Mouse (Mus musculus) CH12.LX (cell line): ENCODE results near the gene Them7. TPM values are rescaled to one million over a fixed set of nuclear protein-coding genes. Genes with fewer than 3 reads are reported as not detected.

Experiments used
- DNase-seq: peaks from one replicate; pipeline ENCODE4 v3.0.0-alpha.2; 2013; ENCODE audit errors: extremely low read depth
- H3K27ac ChIP-seq: 2 replicates; pipeline ENCODE4 v1.5.1; 2012; ENCODE audit warnings: low read depth, mild to moderate bottlenecking, control low read depth, moderate library complexity; ENCODE audit not compliant: insufficient read depth
- H3K27me3 ChIP-seq: replicated peaks from 2 replicates; pipeline ENCODE3; 2012; ENCODE audit warnings: inconsistent platforms
- H3K36me3 ChIP-seq, 2 experiments: replicated peaks in 1 of 2; 2 replicates each; pipeline versions ENCODE3 to v1.6.1; 2012; ENCODE audit warnings: inconsistent platforms in 1 of 2, low read length in 1 of 2, mild to moderate bottlenecking in 1 of 2, mixed read lengths in 1 of 2, moderate library complexity in 1 of 2; ENCODE audit not compliant: control insufficient read depth in 1 of 2, insufficient read depth in 1 of 2
- H3K4me1 ChIP-seq, 2 experiments: 2 replicates each; pipeline ENCODE4 v1.6.1; 2012; ENCODE audit warnings: inconsistent platforms in 1 of 2, moderate library complexity in 1 of 2; ENCODE audit not compliant: insufficient read depth in 2 of 2, control insufficient read depth in 1 of 2
- H3K4me2 ChIP-seq: 2 replicates; pipeline ENCODE4 v1.6.1; 2012; ENCODE audit warnings: low read depth, mild to moderate bottlenecking, control low read depth; ENCODE audit not compliant: poor library complexity, insufficient read depth, severe bottlenecking
- H3K4me3 ChIP-seq, 3 experiments: fragments of 150-350 bp in 1 of 3; sonication (generic) in 1 of 3; replicated peaks in 1 of 3; 2 replicates each; pipeline versions ENCODE3 to v1.5.1; 2011 to 2012; ENCODE audit warnings: low read depth in 2 of 3, low read length in 2 of 3, mild to moderate bottlenecking in 2 of 3, moderate library complexity in 2 of 3, control low read depth in 1 of 3, improper control_type of control experiment in 1 of 3, inconsistent platforms in 1 of 3, mixed read lengths in 1 of 3; ENCODE audit not compliant: poor library complexity in 1 of 3
- H3K79me2 ChIP-seq: replicated peaks from 2 replicates; pipeline ENCODE4 v1.6.1; 2012; ENCODE audit warnings: mild to moderate bottlenecking, moderate library complexity; ENCODE audit not compliant: control insufficient read depth, poor library complexity, insufficient read depth, severe bottlenecking; ENCODE audit errors: extremely low read depth
- H3K9ac ChIP-seq: 2 replicates; pipeline ENCODE4 v1.6.1; 2012; ENCODE audit warnings: low read depth, mild to moderate bottlenecking, control low read depth, moderate library complexity; ENCODE audit not compliant: insufficient read depth
- H3K9me3 ChIP-seq: replicated peaks from 2 replicates; pipeline ENCODE3; 2012; ENCODE audit warnings: low read length, inconsistent platforms, mixed read lengths
- ETS1 ChIP-seq: conservative IDR thresholded peaks from 2 replicates; pipeline ENCODE4 v1.6.1; 2012; ENCODE audit warnings: low read depth, mild to moderate bottlenecking, inconsistent platforms, low read length, improper control_type of control experiment, moderate library complexity
- HCFC1 ChIP-seq: IDR thresholded peaks from 2 replicates; pipeline ENCODE4 v1.6.1; 2012; ENCODE audit warnings: low read depth, mild to moderate bottlenecking, inconsistent platforms, low read length, improper control_type of control experiment
- IRF4 ChIP-seq: IDR thresholded peaks from 2 replicates; pipeline ENCODE4 v1.6.1; 2014; ENCODE audit warnings: low read depth, mild to moderate bottlenecking, inconsistent platforms, low read length, improper control_type of control experiment
- JUN ChIP-seq: IDR thresholded peaks from 2 replicates; pipeline ENCODE4 v1.6.1; 2011; ENCODE audit warnings: low read depth, mild to moderate bottlenecking, low read length, improper control_type of control experiment, moderate library complexity; ENCODE audit not compliant: insufficient read depth
- KAT2A ChIP-seq: IDR thresholded peaks from 2 replicates; pipeline ENCODE4 v1.6.1; 2012; ENCODE audit warnings: low read length, improper control_type of control experiment, inconsistent platforms; ENCODE audit not compliant: insufficient replicate concordance
- MAZ ChIP-seq: IDR thresholded peaks from 2 replicates; pipeline ENCODE4 v1.6.1; 2012; ENCODE audit warnings: low read depth, mild to moderate bottlenecking, inconsistent platforms, low read length, improper control_type of control experiment, moderate library complexity
- MXI1 ChIP-seq: IDR thresholded peaks from 2 replicates; pipeline ENCODE4 v1.6.1; 2011; ENCODE audit warnings: mild to moderate bottlenecking, low read depth, low read length, improper control_type of control experiment
- MYC ChIP-seq: IDR thresholded peaks from 2 replicates; pipeline ENCODE4 v1.6.1; 2011; ENCODE audit warnings: low read depth, mild to moderate bottlenecking, improper control_type of control experiment, low read length
- NELFE ChIP-seq: IDR thresholded peaks from 2 replicates; pipeline ENCODE4 v1.6.1; 2011; ENCODE audit warnings: low read depth, low read length, improper control_type of control experiment
- PAX5 ChIP-seq: IDR thresholded peaks from 2 replicates; pipeline ENCODE4 v1.6.1; 2012; ENCODE audit warnings: low read length, inconsistent platforms, mixed read lengths
- RAD21 ChIP-seq: IDR thresholded peaks from 2 replicates; pipeline ENCODE4 v1.6.1; 2011; ENCODE audit warnings: low read depth, mild to moderate bottlenecking, low read length, improper control_type of control experiment, moderate library complexity
- RCOR1 ChIP-seq: conservative IDR thresholded peaks from 2 replicates; pipeline ENCODE4 v1.6.1; 2012; ENCODE audit warnings: low read depth, mild to moderate bottlenecking, inconsistent platforms, low read length, improper control_type of control experiment
- SIN3A ChIP-seq: IDR thresholded peaks from 2 replicates; pipeline ENCODE4 v1.6.1; 2012; ENCODE audit warnings: low read length, improper control_type of control experiment, inconsistent platforms
- UBTF ChIP-seq: IDR thresholded peaks from 2 replicates; pipeline ENCODE4 v1.6.1; 2012; ENCODE audit warnings: low read depth, mild to moderate bottlenecking, inconsistent platforms, low read length, improper control_type of control experiment, moderate library complexity
- USF1 ChIP-seq: IDR thresholded peaks from 2 replicates; pipeline ENCODE4 v1.6.1; 2014; ENCODE audit warnings: low read depth, mild to moderate bottlenecking, inconsistent platforms, low read length, improper control_type of control experiment
- ZC3H11A ChIP-seq: IDR thresholded peaks from 2 replicates; pipeline ENCODE4 v1.6.1; 2012; ENCODE audit warnings: low read depth, mild to moderate bottlenecking, inconsistent platforms, low read length, improper control_type of control experiment
- ZKSCAN1 ChIP-seq: IDR thresholded peaks from 2 replicates; pipeline ENCODE4 v1.6.1; 2012; ENCODE audit warnings: low read depth, inconsistent platforms, low read length, improper control_type of control experiment, borderline replicate concordance
- ZNF384 ChIP-seq: IDR thresholded peaks from 2 replicates; pipeline ENCODE4 v1.6.1; 2012; ENCODE audit warnings: low read depth, low read length, improper control_type of control experiment, inconsistent platforms
- dilution Hi-C: fragments of 300-500 bp; cut with MboI; formaldehyde crosslinking; loops from 2 replicates; pipeline ENCODE4 v1.14.3; 2020; ENCODE audit warnings: low sequenced_read_pairs; ENCODE audit not compliant: extremely low pct_unique_long_range_greater_than_20kb, extremely low pct_ligation_motif_present
- in situ Hi-C: fragments of 300-500 bp; cut with MboI; formaldehyde crosslinking; loops from 3 replicates; pipeline ENCODE4 v1.14.3; 2019; ENCODE audit warnings: low sequenced_read_pairs, low pct_ligation_motif_present, low pct_unique_long_range_greater_than_20kb, mixed read lengths
- polyA plus RNA-seq: library from polyadenylated mRNA; unstranded; fragments of >175 nt; gene quantifications from 2 replicates; pipeline ENCODE4 v1.2.1, GENCODE M21; 2012; ENCODE audit warnings: low read depth; ENCODE audit not compliant: insufficient read length
- total RNA-seq, 2 experiments: library from RNA; depleted of rRNA; stranded (reverse); fragments of 300-350 nt in 1 of 2; fragments of >200 nt in 1 of 2; gene quantifications; 2 replicates each; pipeline ENCODE4 v1.2.3; 2012 to 2014

Them7 gene
- total and polyA plus RNA-seq, 3 experiments: not detected

DNA sequence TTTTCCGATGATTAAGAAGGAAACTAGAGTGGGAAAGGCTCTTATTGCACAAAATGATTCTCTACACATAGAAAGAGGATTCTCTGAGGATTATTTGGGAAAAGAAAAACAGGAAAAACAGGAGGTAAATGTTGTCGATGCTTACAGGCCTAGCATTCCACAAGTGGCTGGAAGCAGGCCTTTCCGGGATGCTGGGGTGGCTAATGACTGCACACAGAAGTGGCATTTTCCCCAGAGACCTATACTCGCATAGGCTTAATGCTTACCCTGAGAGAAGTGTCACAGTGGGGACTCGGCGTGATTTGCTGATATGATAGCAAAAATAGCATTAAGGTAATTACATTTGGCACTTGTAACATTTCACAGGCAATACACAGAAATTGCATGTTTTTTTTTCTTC, 124.8 kb downstream of the Them7 start:
- no peak overlapping the region for H3K4me3 ChIP-seq
- no peaks in the 10 kb centered on the region for H3K4me1 ChIP-seq
- in situ Hi-C loops (no loop called here), dilution Hi-C loops (no loop called here)
- no peak overlapping the region for H3K4me2 ChIP-seq
- H3K9ac ChIP-seq: no peak overlapping the region
- H3K27me3 ChIP-seq: no peaks in the 10 kb centered on the region
- no peak for TF ChIP-seq MAZ
- TF ChIP-seq KAT2A: no peak
- no peak for TF ChIP-seq SIN3A
- TF ChIP-seq MXI1: no peak
- TF ChIP-seq MYC: no peak
- TF ChIP-seq RAD21: no peak
- TF ChIP-seq ZC3H11A: no peak
- no peak for TF ChIP-seq ZKSCAN1
- no peak for TF ChIP-seq PAX5
- TF ChIP-seq UBTF: no peak
- no peak for TF ChIP-seq ETS1
- no peak for TF ChIP-seq USF1
- no peak for TF ChIP-seq ZNF384
- no peak for TF ChIP-seq RCOR1
- TF ChIP-seq JUN: no peak
- H3K27ac ChIP-seq: no peak overlapping the region
- no peaks in the 10 kb centered on the region for H3K9me3 ChIP-seq
- DNase-seq: no peak
- H3K79me2 ChIP-seq: no peaks in the 10 kb centered on the region
- no peaks in the 10 kb centered on the region for H3K36me3 ChIP-seq

DNA sequence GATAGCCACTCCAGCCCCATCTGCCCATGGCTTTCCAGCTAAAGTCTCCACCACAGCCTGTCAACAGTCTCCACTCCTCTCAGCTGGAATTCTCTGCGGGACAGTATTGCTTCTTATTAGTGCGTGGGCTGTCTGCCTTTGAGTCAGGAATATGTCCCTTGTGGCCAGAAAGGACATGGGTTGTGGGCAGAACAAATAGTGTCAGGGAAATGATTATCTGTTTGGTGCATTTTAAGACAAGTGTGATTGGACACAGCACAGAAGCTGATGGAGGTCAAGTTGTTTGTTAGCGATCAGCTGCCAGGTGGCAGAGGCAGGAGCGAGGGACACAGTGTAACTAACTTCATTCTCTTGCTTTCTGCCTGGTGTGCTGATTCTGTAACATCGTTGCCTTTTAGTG, 132.7 kb downstream of the Them7 start:
- Histone ChIP-seq H3K9me3 (no peaks in the 10 kb centered on the region), H3K4me1 (no peaks in the 10 kb centered on the region), H3K4me3 (no peak overlapping the region), H3K4me2 (no peak overlapping the region), H3K9ac (no peak overlapping the region), H3K27me3 (no peaks in the 10 kb centered on the region), H3K79me2 (no peaks in the 10 kb centered on the region), H3K27ac (no peak overlapping the region), H3K36me3 (no peaks in the 10 kb centered on the region)
- dilution Hi-C loops: no loop called here
- in situ Hi-C loops: no loop called here
- no peak for DNase-seq
- TF ChIP-seq ETS1: no peak
- no peak for TF ChIP-seq NELFE
- TF ChIP-seq UBTF: no peak
- no peak for TF ChIP-seq IRF4
- TF ChIP-seq HCFC1: no peak
- TF ChIP-seq, all 38 proteins: peak for 0
